Mouse (Mus musculus) brown adipose tissue, adult 24 weeks (tissue): ENCODE measurements around the gene Haus3. TPM values are rescaled to one million over a fixed set of nuclear protein-coding genes. Genes with fewer than 3 reads are reported as not detected.
A peak's percentile ranks its signal among the peaks of the same experiment; 100 is the strongest.

Source experiments
- H3K27ac ChIP-seq: fragments of 200-500 bp; replicated peaks from 2 replicates; pipeline ENCODE4 v1.5.1; 2012; ENCODE audit warnings: low read depth, mild to moderate bottlenecking, low read length
- H3K4me1 ChIP-seq: fragments of 200-500 bp; 2 replicates; pipeline ENCODE4 v1.6.1; 2012; ENCODE audit warnings: low read length, mixed read lengths; ENCODE audit not compliant: control insufficient read depth, insufficient read depth, insufficient read length
- H3K4me3 ChIP-seq: fragments of 200-500 bp; 2 replicates; pipeline ENCODE4 v1.5.1; 2012; ENCODE audit warnings: low read depth, mild to moderate bottlenecking, low read length, moderate library complexity; ENCODE audit not compliant: insufficient read depth
- polyA plus RNA-seq: library from polyadenylated mRNA; stranded (reverse); fragments of >200 nt; gene quantifications from 2 replicates; pipeline ENCODE4 v1.2.4, GENCODE M21; 2012; ENCODE audit not compliant: missing spikeins, insufficient read depth, insufficient read length

Haus3 gene
- polyA plus RNA-seq, 1 experiment: 28.1 TPM

- Histone ChIP-seq H3K4me3 (no peak overlapping the region), H3K27ac (no peak overlapping the region), H3K4me1 (0 out of 2 replicates have a peak, but pooled peaks cover 4% of the 10 kb centered on the region)
Measured at GRCm38 (mm10) chr5:34194975-34195662, 25.8 kb upstream of the Haus3 start.

GRCm38 (mm10) chr5:34194426-34194825, 25.1 kb upstream of the Haus3 start:
- no peak overlapping the region for H3K27ac ChIP-seq
- peaks cover 7% of the 10 kb centered on the region for H3K4me1 ChIP-seq
- no peak overlapping the region for H3K4me3 ChIP-seq

GRCm38 (mm10) chr5:34191843-34192242, 22.5 kb upstream of the Haus3 start:
- H3K4me1 ChIP-seq: peaks cover 17% of the 10 kb centered on the region

GRCm38 (mm10) chr5:34191021-34191420, 21.7 kb upstream of the Haus3 start:
- peaks cover 20% of the 10 kb centered on the region for H3K4me1 ChIP-seq
- H3K4me3 ChIP-seq: no peak overlapping the region
- 0 out of 2 replicates have a peak overlapping the region, but pooled peaks have one; percentile 1 for H3K27ac ChIP-seq

More at GRCm38 (mm10) chr5:34191843-34192242, 22.5 kb upstream of the Haus3 start:
- no peak overlapping the region for H3K27ac ChIP-seq
- H3K4me3 ChIP-seq: no peak overlapping the region

GRCm38 (mm10) chr5:34189521-34189920, 20.2 kb upstream of the Haus3 start:
- Histone ChIP-seq H3K4me1 (peaks cover 35% of the 10 kb centered on the region), H3K4me3 (no peak overlapping the region), H3K27ac (0 out of 2 replicates have a peak overlapping the region, but pooled peaks have one; percentile 82)

GRCm38 (mm10) chr5:34188856-34189255, 19.5 kb upstream of the Haus3 start:
- Histone ChIP-seq H3K4me3 (peak overlapping the region; percentile 69; the same call in 1 of the 2 replicates), H3K27ac (peak overlapping the region; percentile 82; the same call in 1 of the 2 replicates)

GRCm38 (mm10) chr5:34187601-34188316, 18.4 kb upstream of the Haus3 start, which contains the start of gene Mxd4:
TSS of gene Mxd4 (minus strand) at chr5:34187720.
- peak within 1 kb of the TSS; percentile 82 for H3K27ac ChIP-seq
- H3K4me1 ChIP-seq: peaks cover 52% of the 10 kb centered on the region
- H3K4me3 ChIP-seq: peak within 1 kb of the TSS; percentile 95

More at GRCm38 (mm10) chr5:34188856-34189255, 19.5 kb upstream of the Haus3 start:
- peaks cover 41% of the 10 kb centered on the region for H3K4me1 ChIP-seq

GRCm38 (mm10) chr5:34186961-34187391, 17.6 kb upstream of the Haus3 start:
- Histone ChIP-seq H3K4me1 (peaks cover 59% of the 10 kb centered on the region), H3K27ac (peak overlapping the region; percentile 67), H3K4me3 (peak overlapping the region; percentile 95)

- Histone ChIP-seq H3K4me1 (peaks cover 61% of the 10 kb centered on the region), H3K27ac (peak overlapping the region; percentile 67), H3K4me3 (peak overlapping the region; percentile 95)
Measured at GRCm38 (mm10) chr5:34186391-34186790, 17.1 kb upstream of the Haus3 start.

- peak overlapping the region; percentile 67; the same call in 1 of the 2 replicates for H3K27ac ChIP-seq
- H3K4me3 ChIP-seq: peak overlapping the region; percentile 95
- peaks cover 65% of the 10 kb centered on the region for H3K4me1 ChIP-seq
Measured at GRCm38 (mm10) chr5:34185791-34186190, 16.5 kb upstream of the Haus3 start.

GRCm38 (mm10) chr5:34185051-34185580, 15.8 kb upstream of the Haus3 start:
- Histone ChIP-seq H3K4me1 (peaks cover 61% of the 10 kb centered on the region), H3K4me3 (peak overlapping the region; percentile 95), H3K27ac (peak overlapping the region; percentile 67; the same call in 1 of the 2 replicates)

GRCm38 (mm10) chr5:34183976-34184375, 14.6 kb upstream of the Haus3 start:
- H3K4me3 ChIP-seq: no peak overlapping the region
- H3K27ac ChIP-seq: peak overlapping the region; percentile 91
- H3K4me1 ChIP-seq: peaks cover 53% of the 10 kb centered on the region

- Histone ChIP-seq H3K27ac (peak overlapping the region; percentile 91), H3K4me1 (peaks cover 48% of the 10 kb centered on the region), H3K4me3 (peak overlapping the region; percentile 12; the same call in 1 of the 2 replicates)
Measured at GRCm38 (mm10) chr5:34183156-34183880, 14.0 kb upstream of the Haus3 start.

- Histone ChIP-seq H3K27ac (peak overlapping the region; percentile 91), H3K4me3 (no peak overlapping the region), H3K4me1 (peaks cover 48% of the 10 kb centered on the region)
Measured at GRCm38 (mm10) chr5:34182486-34182885, 13.2 kb upstream of the Haus3 start.
